Mouse (Mus musculus) MEL (cell line): ENCODE data around the gene Mcur1. TPM values are rescaled to one million over a fixed set of nuclear protein-coding genes. Genes with fewer than 3 reads are reported as not detected.

Experiments used
- DNase-seq: peaks from one replicate; pipeline ENCODE4 v3.0.0; 2011; ENCODE audit warnings: low read depth, low spot score
- H3K27ac ChIP-seq: 2 replicates; pipeline ENCODE4 v1.5.1; 2012; ENCODE audit warnings: low read depth, mild to moderate bottlenecking, control low read depth, low read length, moderate library complexity; ENCODE audit not compliant: control insufficient read depth
- H3K27me3 ChIP-seq, 2 experiments: fragments of 150-350 bp in 1 of 2; sonication (generic) in 1 of 2; 2 replicates each; pipeline ENCODE4 v1.6.1; 2012; ENCODE audit warnings: low read length in 2 of 2, mild to moderate bottlenecking in 2 of 2, improper control_type of control experiment in 1 of 2, moderate library complexity in 1 of 2; ENCODE audit not compliant: insufficient read depth in 2 of 2, control insufficient read depth in 1 of 2
- H3K36me3 ChIP-seq, 2 experiments: 2 replicates each; pipeline ENCODE4 v1.6.1; 2012 to 2014; ENCODE audit warnings: low read length in 2 of 2, improper control_type of control experiment in 1 of 2, inconsistent platforms in 1 of 2, mild to moderate bottlenecking in 1 of 2; ENCODE audit not compliant: insufficient read depth in 2 of 2, control insufficient read depth in 1 of 2
- H3K4me1 ChIP-seq, 2 experiments: fragments of 150-350 bp in 1 of 2; sonication (generic) in 1 of 2; 2 replicates each; pipeline ENCODE4 v1.6.1; 2012; ENCODE audit warnings: low read length in 2 of 2, improper control_type of control experiment in 1 of 2, mild to moderate bottlenecking in 1 of 2; ENCODE audit not compliant: insufficient read depth in 2 of 2, control insufficient read depth in 1 of 2
- H3K4me3 ChIP-seq, 2 experiments: fragments of 150-350 bp in 1 of 2; sonication (generic) in 1 of 2; 2 replicates each; pipeline ENCODE4 v1.5.1; 2012; ENCODE audit warnings: low read depth in 2 of 2, low read length in 2 of 2, mild to moderate bottlenecking in 2 of 2, moderate library complexity in 2 of 2, control low read depth in 1 of 2, improper control_type of control experiment in 1 of 2; ENCODE audit not compliant: control insufficient read depth in 1 of 2, insufficient read depth in 1 of 2
- H3K79me2 ChIP-seq: 2 replicates; pipeline ENCODE4 v1.6.1; 2012; ENCODE audit warnings: mild to moderate bottlenecking, low read length, moderate library complexity; ENCODE audit not compliant: control insufficient read depth, poor library complexity, insufficient read depth
- H3K9ac ChIP-seq: 2 replicates; pipeline ENCODE4 v1.6.1; 2012; ENCODE audit warnings: low read depth, mild to moderate bottlenecking, control low read depth, low read length, moderate library complexity; ENCODE audit not compliant: control insufficient read depth, poor library complexity, severe bottlenecking
- H3K9me3 ChIP-seq: fragments of 150-350 bp; sonication (generic); replicated peaks from 2 replicates; pipeline ENCODE4 v1.6.1; 2012; ENCODE audit warnings: mild to moderate bottlenecking, low read length, improper control_type of control experiment, moderate library complexity; ENCODE audit not compliant: insufficient read depth
- BHLHE40 ChIP-seq: IDR thresholded peaks from 2 replicates; pipeline ENCODE4 v1.6.1; 2012; ENCODE audit warnings: low read depth, mild to moderate bottlenecking, inconsistent platforms, low read length, improper control_type of control experiment, borderline replicate concordance
- E2F4 ChIP-seq: IDR thresholded peaks from 2 replicates; pipeline ENCODE4 v1.6.1; 2011; ENCODE audit warnings: low read depth, low read length, improper control_type of control experiment, borderline replicate concordance
- ELF1 ChIP-seq: IDR thresholded peaks from 2 replicates; pipeline ENCODE4 v1.6.1; 2014; ENCODE audit warnings: low read depth, mild to moderate bottlenecking, inconsistent platforms, low read length, improper control_type of control experiment, moderate library complexity
- GATA1 ChIP-seq: IDR thresholded peaks from 2 replicates; pipeline ENCODE4 v1.6.1; 2011; ENCODE audit warnings: low read depth, low read length, improper control_type of control experiment
- JUND ChIP-seq: IDR thresholded peaks from 2 replicates; pipeline ENCODE4 v1.6.1; 2011; ENCODE audit warnings: low read depth, mild to moderate bottlenecking, improper control_type of control experiment, low read length
- KAT2A ChIP-seq: conservative IDR thresholded peaks from 2 replicates; pipeline ENCODE4 v1.6.1; 2012; ENCODE audit warnings: low read depth, low read length, improper control_type of control experiment, inconsistent platforms
- MAX ChIP-seq: IDR thresholded peaks from 2 replicates; pipeline ENCODE4 v1.6.1; 2011; ENCODE audit warnings: low read length, improper control_type of control experiment
- MEF2A ChIP-seq: IDR thresholded peaks from 2 replicates; pipeline ENCODE4 v1.6.1; 2014; ENCODE audit warnings: low read depth, mild to moderate bottlenecking, inconsistent platforms, low read length, improper control_type of control experiment; ENCODE audit not compliant: poor library complexity, insufficient replicate concordance, severe bottlenecking; ENCODE audit errors: extremely low read depth
- MXI1 ChIP-seq: IDR thresholded peaks from 2 replicates; pipeline ENCODE4 v1.6.1; 2011; ENCODE audit warnings: mild to moderate bottlenecking, low read depth, low read length, improper control_type of control experiment
- MYB ChIP-seq: IDR thresholded peaks from 2 replicates; pipeline ENCODE4 v1.6.1; 2011; ENCODE audit warnings: mild to moderate bottlenecking, low read depth, low read length, improper control_type of control experiment
- POLR2A ChIP-seq, 2 experiments: IDR thresholded peaks; 2 replicates each; pipeline ENCODE4 v1.6.1; 2011 to 2012; ENCODE audit warnings: low read length in 2 of 2, mild to moderate bottlenecking in 2 of 2, control low read depth in 1 of 2, improper control_type of control experiment in 1 of 2, low read depth in 1 of 2, moderate library complexity in 1 of 2; ENCODE audit not compliant: control insufficient read depth in 1 of 2, insufficient read depth in 1 of 2, poor library complexity in 1 of 2
- POLR2AphosphoS2 ChIP-seq: IDR thresholded peaks from 2 replicates; pipeline ENCODE4 v1.6.1; 2011; ENCODE audit warnings: low read length, improper control_type of control experiment
- POLR2AphosphoS5 ChIP-seq: IDR thresholded peaks from 2 replicates; pipeline ENCODE4 v1.6.1; 2012; ENCODE audit warnings: low read depth, borderline replicate concordance, mild to moderate bottlenecking, inconsistent platforms, low read length, moderate library complexity, mixed read lengths
- RAD21 ChIP-seq: IDR thresholded peaks from 2 replicates; pipeline ENCODE4 v1.6.1; 2011; ENCODE audit warnings: mild to moderate bottlenecking, low read depth, low read length, improper control_type of control experiment
- RCOR1 ChIP-seq: IDR thresholded peaks from 2 replicates; pipeline ENCODE4 v1.6.1; 2012; ENCODE audit warnings: low read depth, mild to moderate bottlenecking, inconsistent platforms, low read length, improper control_type of control experiment
- SIN3A ChIP-seq: IDR thresholded peaks from 2 replicates; pipeline ENCODE4 v1.6.1; 2012; ENCODE audit warnings: low read length, improper control_type of control experiment, inconsistent platforms
- SMC3 ChIP-seq: IDR thresholded peaks from 2 replicates; pipeline ENCODE4 v1.6.1; 2011; ENCODE audit warnings: low read depth, low read length, improper control_type of control experiment
- TBP ChIP-seq: IDR thresholded peaks from 2 replicates; pipeline ENCODE4 v1.8.0; 2011; ENCODE audit warnings: low read depth, low read length, improper control_type of control experiment
- UBTF ChIP-seq: IDR thresholded peaks from 2 replicates; pipeline ENCODE4 v1.6.1; 2012; ENCODE audit warnings: low read depth, mild to moderate bottlenecking, inconsistent platforms, low read length, improper control_type of control experiment, moderate library complexity, borderline replicate concordance; ENCODE audit not compliant: insufficient read depth
- ZC3H11A ChIP-seq: IDR thresholded peaks from 2 replicates; pipeline ENCODE4 v1.6.1; 2012; ENCODE audit warnings: low read depth, mild to moderate bottlenecking, inconsistent platforms, low read length, improper control_type of control experiment
- ZMIZ1 ChIP-seq: IDR thresholded peaks from 2 replicates; pipeline ENCODE4 v1.6.1; 2012; ENCODE audit warnings: low read depth, mild to moderate bottlenecking, inconsistent platforms, low read length, improper control_type of control experiment, moderate library complexity
- polyA plus RNA-seq, 2 experiments: library from polyadenylated mRNA; stranded (reverse) in 1 of 2; unstranded in 1 of 2; fragments of >175 nt in 1 of 2; fragments of >200 nt in 1 of 2; gene quantifications; 2 replicates each; pipeline versions ENCODE4 v1.2.1 to v1.2.4; 2012; ENCODE audit warnings: low replicate concordance in 2 of 2, low read depth in 1 of 2; ENCODE audit not compliant: insufficient read length in 2 of 2, insufficient read depth in 1 of 2, missing spikeins in 1 of 2
- total RNA-seq: library from RNA; depleted of rRNA; stranded (reverse); fragments of 300-350 nt; gene quantifications from 2 replicates; pipeline ENCODE4 v1.2.3, GENCODE M21; 2012

Gene Mcur1
- total and polyA plus RNA-seq, 3 experiments: 8.4 to 19.7 TPM; not detected in 1

- TF ChIP-seq E2F4: no peak
- no peak for TF ChIP-seq ELF1
- TF ChIP-seq BHLHE40: no peak
- TF ChIP-seq MYB: no peak
- TF ChIP-seq RAD21: no peak
- TF ChIP-seq MXI1: no peak
- no peak for TF ChIP-seq ZC3H11A
- no peak for TF ChIP-seq RCOR1
- no peak for TF ChIP-seq POLR2A (IDR thresholded peaks at IDR 0.05; ENCODE audit: control insufficient read depth in 1 of 2, insufficient read depth in 1 of 2, low read depth in 1 of 2, low read length in 2 of 2, poor library complexity in 1 of 2)
- no peak for TF ChIP-seq ZMIZ1
- TF ChIP-seq, all 39 proteins: peak for 0
- H3K27ac ChIP-seq: no peak overlapping the region
- H3K4me1 ChIP-seq: no peaks in the 10 kb centered on the region
- DNase-seq: no peak
- H3K9me3 ChIP-seq: no peaks in the 10 kb centered on the region
- H3K79me2 ChIP-seq: no peaks in the 10 kb centered on the region
- H3K4me3 ChIP-seq: no peak overlapping the region
- no peak overlapping the region for H3K9ac ChIP-seq
- H3K27me3 ChIP-seq: no peaks in the 10 kb centered on the region
- no peaks in the 10 kb centered on the region for H3K36me3 ChIP-seq
Measured at GRCm38 (mm10) chr13:43495645-43496044, 64.3 kb downstream of the Mcur1 start.

GRCm38 (mm10) chr13:43493725-43494124 is 66.3 kb downstream of the Mcur1 start:
- Histone ChIP-seq H3K9me3 (no peaks in the 10 kb centered on the region), H3K9ac (no peak overlapping the region), H3K79me2 (no peaks in the 10 kb centered on the region), H3K36me3 (no peaks in the 10 kb centered on the region), H3K27me3 (0 out of 4 replicates have a peak, but pooled peaks cover 0 to 1% of the 10 kb centered on the region in 2 experiments), H3K27ac (no peak overlapping the region), H3K4me1 (no peaks in the 10 kb centered on the region), H3K4me3 (no peak overlapping the region)
- no peak for DNase-seq
- TF ChIP-seq BHLHE40 (no peak), UBTF (no peak), TBP (no peak), SMC3 (no peak), JUND (no peak), SIN3A (no peak), GATA1 (no peak), POLR2AphosphoS5 (no peak), MAX (no peak), MEF2A (no peak), KAT2A (no peak), POLR2AphosphoS2 (no peak), POLR2A (IDR thresholded peaks at IDR 0.05; ENCODE audit: control insufficient read depth in 1 of 2, insufficient read depth in 1 of 2, low read depth in 1 of 2, low read length in 2 of 2, poor library complexity in 1 of 2) (no peak)
